Mouse (Mus musculus) myocyte (in vitro differentiated cells): ENCODE data around the gene Ugt1a1. TPM values are rescaled to one million over a fixed set of nuclear protein-coding genes. Genes with fewer than 3 reads are reported as not detected.

Source experiments
- H3K27me3 ChIP-seq: one replicate; pipeline ENCODE4 v1.6.1; 2011; ENCODE audit not compliant: control insufficient read depth, insufficient read depth, insufficient read length
- H3K36me3 ChIP-seq: one replicate; pipeline ENCODE4 v1.6.1; 2011; ENCODE audit not compliant: control insufficient read depth, insufficient read depth
- H3K4me2 ChIP-seq: one replicate; pipeline ENCODE4 v1.6.1; 2011; ENCODE audit warnings: low read depth, control low read depth
- H3K4me3 ChIP-seq: one replicate; pipeline ENCODE4 v1.5.1; 2011; ENCODE audit warnings: mild to moderate bottlenecking, control low read depth, moderate library complexity
- H3K79me2 ChIP-seq: one replicate; pipeline ENCODE4 v1.6.1; 2011; ENCODE audit not compliant: control insufficient read depth, insufficient read depth
- H3ac ChIP-seq: one replicate; pipeline ENCODE4 v1.6.1; 2011; ENCODE audit not compliant: control insufficient read depth, insufficient read length
- CEBPB ChIP-seq: IDR thresholded peaks from 2 replicates; pipeline ENCODE4 v1.6.1; 2011; ENCODE audit warnings: mild to moderate bottlenecking, moderate library complexity; ENCODE audit not compliant: poor library complexity, insufficient read depth, severe bottlenecking
- E2F4 ChIP-seq: IDR thresholded peaks from one replicate; pipeline ENCODE4 v1.6.1; 2011; ENCODE audit warnings: mild to moderate bottlenecking, control low read depth, moderate library complexity; ENCODE audit not compliant: insufficient read depth
- MAX ChIP-seq: IDR thresholded peaks from one replicate; pipeline ENCODE4 v1.6.1; 2011; ENCODE audit warnings: low read depth, mild to moderate bottlenecking, control low read depth
- MYOD1 ChIP-seq, 3 experiments: IDR thresholded peaks; one replicate each; pipeline ENCODE4 v1.6.1; 2011; ENCODE audit warnings: control low read depth in 2 of 3, low read depth in 2 of 3, mild to moderate bottlenecking in 2 of 3, moderate library complexity in 1 of 3; ENCODE audit not compliant: insufficient read length in 2 of 3, control insufficient read depth in 1 of 3
- MYOG ChIP-seq, 3 experiments: IDR thresholded peaks; one replicate each; pipeline ENCODE4 v1.6.1; 2011; ENCODE audit warnings: control low read depth in 2 of 3, low read depth in 2 of 3, mild to moderate bottlenecking in 2 of 3; ENCODE audit not compliant: insufficient read length in 2 of 3, control insufficient read depth in 1 of 3, insufficient read depth in 1 of 3
- POLR2A ChIP-seq: IDR thresholded peaks from one replicate; pipeline ENCODE4 v1.6.1; 2011; ENCODE audit warnings: low read depth, mild to moderate bottlenecking, control low read depth, moderate library complexity; ENCODE audit not compliant: insufficient read length
- POLR2AphosphoS2 ChIP-seq: IDR thresholded peaks from one replicate; pipeline ENCODE4 v1.6.1; 2011; ENCODE audit warnings: low read depth, control low read depth; ENCODE audit not compliant: insufficient read length
- REST ChIP-seq: IDR thresholded peaks from one replicate; pipeline ENCODE4 v1.6.1; 2011; ENCODE audit warnings: mild to moderate bottlenecking, control low read depth, moderate library complexity; ENCODE audit not compliant: insufficient read depth, insufficient read length
- SRF ChIP-seq: IDR thresholded peaks from one replicate; pipeline ENCODE4 v1.6.1; 2011; ENCODE audit warnings: low read depth; ENCODE audit not compliant: control insufficient read depth, insufficient read length
- TCF12 ChIP-seq: IDR thresholded peaks from one replicate; pipeline ENCODE4 v1.6.1; 2011; ENCODE audit warnings: mild to moderate bottlenecking, control low read depth; ENCODE audit not compliant: poor library complexity, insufficient read depth, severe bottlenecking
- TCF3 ChIP-seq: IDR thresholded peaks from one replicate; pipeline ENCODE4 v1.6.1; 2011; ENCODE audit warnings: low read depth, control low read depth; ENCODE audit not compliant: insufficient read length
- USF1 ChIP-seq: IDR thresholded peaks from one replicate; pipeline ENCODE4 v1.6.1; 2011; ENCODE audit warnings: low read depth, mild to moderate bottlenecking, control low read depth, moderate library complexity
- polyA plus RNA-seq: library from polyadenylated mRNA; unstranded; fragments of >200 nt; fragmentation: generic; extraction: Trizol; gene quantifications from one replicate; pipeline ENCODE4 v1.2.1, GENCODE M21; 2012; ENCODE audit warnings: missing spikeins

Ugt1a1 gene
- polyA plus RNA-seq, 1 experiment, result not detected

DNA sequence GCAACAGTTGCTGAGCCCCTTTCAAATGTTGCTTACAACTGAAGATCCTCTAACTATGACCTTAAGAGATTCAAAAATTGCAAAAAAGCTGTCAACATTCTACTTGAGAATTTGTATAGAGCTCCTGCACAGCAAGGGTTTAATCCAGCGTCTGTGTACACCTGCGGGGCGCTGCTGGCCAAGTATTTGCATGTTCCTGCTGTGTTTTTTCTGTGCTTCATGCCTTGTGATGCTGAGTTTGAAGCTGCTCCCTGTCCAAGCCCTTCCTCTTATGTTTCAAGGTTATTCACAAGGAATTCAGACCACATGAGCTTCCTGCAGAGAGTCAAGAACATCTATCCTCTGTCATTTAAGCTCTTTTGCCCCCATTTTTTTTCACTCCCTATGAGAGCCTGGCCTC is 19.6 kb upstream of the Ugt1a1 start:
- no peaks in the 10 kb centered on the region for H3K27me3 ChIP-seq
- no peaks in the 10 kb centered on the region for H3K36me3 ChIP-seq
- no peak overlapping the region for H3ac ChIP-seq
- no peak overlapping the region for H3K4me2 ChIP-seq
- no peak overlapping the region for H3K4me3 ChIP-seq
- no peaks in the 10 kb centered on the region for H3K79me2 ChIP-seq
- TF ChIP-seq REST, result no peak
- no peak for TF ChIP-seq TCF3
- no peak for TF ChIP-seq USF1
- TF ChIP-seq MYOG (IDR thresholded peaks at IDR 0.05; ENCODE audit: control insufficient read depth in 1 of 3, insufficient read depth in 1 of 3, insufficient read length in 2 of 3, low read depth in 2 of 3), result no peak
- no peak for TF ChIP-seq SRF
- TF ChIP-seq E2F4, result no peak
- TF ChIP-seq POLR2A, result no peak
- TF ChIP-seq POLR2AphosphoS2, result no peak
- no peak for TF ChIP-seq CEBPB
- no peak for TF ChIP-seq TCF12
- no peak for TF ChIP-seq MYOD1 (IDR thresholded peaks at IDR 0.05; ENCODE audit: control insufficient read depth in 1 of 3, insufficient read length in 2 of 3, low read depth in 2 of 3)
- no peak for TF ChIP-seq MAX

DNA sequence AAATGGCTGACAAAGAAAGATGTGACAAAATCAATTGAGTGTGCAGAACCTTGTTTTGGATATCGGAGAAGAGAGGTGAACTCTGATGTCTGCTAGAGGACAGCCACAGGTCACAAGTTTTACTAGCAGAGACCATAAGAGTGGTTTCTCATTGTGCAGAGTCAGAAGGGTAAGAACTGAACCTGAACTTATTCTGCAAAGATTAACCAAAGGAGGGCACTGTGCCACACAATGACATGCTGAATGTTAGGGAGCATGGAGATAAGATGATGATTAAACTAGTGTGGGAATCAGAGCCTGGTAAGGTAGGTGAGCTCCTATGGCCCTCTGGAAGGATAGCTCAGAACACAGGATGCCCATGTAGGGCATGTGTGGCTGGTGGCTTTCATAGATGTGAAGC is 16.1 kb upstream of the Ugt1a1 start:
- H3K4me3 ChIP-seq, result no peak overlapping the region
- H3K4me2 ChIP-seq, result no peak overlapping the region
- H3K27me3 ChIP-seq, result peaks cover 16% of the 10 kb centered on the region
- H3K36me3 ChIP-seq, result no peaks in the 10 kb centered on the region
- H3K79me2 ChIP-seq, result no peaks in the 10 kb centered on the region
- no peak overlapping the region for H3ac ChIP-seq
- TF ChIP-seq MYOD1 (IDR thresholded peaks at IDR 0.05; ENCODE audit: control insufficient read depth in 1 of 3, insufficient read length in 2 of 3, low read depth in 2 of 3) (no peak), USF1 (no peak), MAX (no peak), SRF (no peak), E2F4 (no peak), REST (no peak), TCF12 (no peak)

- Histone ChIP-seq H3K79me2 (no peaks in the 10 kb centered on the region), H3ac (no peak overlapping the region), H3K4me2 (no peak overlapping the region), H3K27me3 (peaks cover 18% of the 10 kb centered on the region), H3K4me3 (no peak overlapping the region), H3K36me3 (no peaks in the 10 kb centered on the region)
- TF ChIP-seq POLR2A, result no peak
- no peak for TF ChIP-seq E2F4
- TF ChIP-seq TCF12, result no peak
- TF ChIP-seq USF1, result no peak
- no peak for TF ChIP-seq CEBPB
- TF ChIP-seq MAX, result no peak
- TF ChIP-seq MYOD1 (IDR thresholded peaks at IDR 0.05; ENCODE audit: control insufficient read depth in 1 of 3, insufficient read length in 2 of 3, low read depth in 2 of 3), result no peak
- TF ChIP-seq TCF3, result no peak
- no peak for TF ChIP-seq SRF
- TF ChIP-seq POLR2AphosphoS2, result no peak
- TF ChIP-seq REST, result no peak
- TF ChIP-seq MYOG (IDR thresholded peaks at IDR 0.05; ENCODE audit: control insufficient read depth in 1 of 3, insufficient read depth in 1 of 3, insufficient read length in 2 of 3, low read depth in 2 of 3), result no peak
These were observed 14.3 kb upstream of the Ugt1a1 start for GRCm38 (mm10) chr1:88197443-88197842.

GRCm38 (mm10) chr1:88199996-88200395 is 11.8 kb upstream of the Ugt1a1 start:
- Histone ChIP-seq H3K4me3 (no peak overlapping the region), H3K36me3 (no peaks in the 10 kb centered on the region), H3ac (no peak overlapping the region), H3K27me3 (peaks cover 18% of the 10 kb centered on the region), H3K4me2 (no peak overlapping the region), H3K79me2 (no peaks in the 10 kb centered on the region)
- TF ChIP-seq POLR2AphosphoS2 (no peak), REST (no peak), MYOD1 (IDR thresholded peaks at IDR 0.05; ENCODE audit: control insufficient read depth in 1 of 3, insufficient read length in 2 of 3, low read depth in 2 of 3) (no peak), TCF12 (no peak), USF1 (no peak), CEBPB (no peak), MAX (no peak), E2F4 (no peak), TCF3 (no peak), POLR2A (no peak), MYOG (IDR thresholded peaks at IDR 0.05; ENCODE audit: control insufficient read depth in 1 of 3, insufficient read depth in 1 of 3, insufficient read length in 2 of 3, low read depth in 2 of 3) (no peak), SRF (no peak)

- Histone ChIP-seq H3K4me2 (no peak within 1 kb of the TSS), H3ac (no peak within 1 kb of the TSS), H3K36me3 (no peaks in the 10 kb centered on the region), H3K79me2 (no peaks in the 10 kb centered on the region), H3K27me3 (peaks cover 22% of the 10 kb centered on the region), H3K4me3 (no peak within 1 kb of the TSS)
- no peak for TF ChIP-seq TCF3
- TF ChIP-seq MAX, result no peak
- no peak for TF ChIP-seq POLR2A
- TF ChIP-seq REST, result no peak
- TF ChIP-seq CEBPB, result no peak
- TF ChIP-seq USF1, result no peak
- TF ChIP-seq MYOG (IDR thresholded peaks at IDR 0.05; ENCODE audit: control insufficient read depth in 1 of 3, insufficient read depth in 1 of 3, insufficient read length in 2 of 3, low read depth in 2 of 3), result no peak
- TF ChIP-seq POLR2AphosphoS2, result no peak
- no peak for TF ChIP-seq MYOD1 (IDR thresholded peaks at IDR 0.05; ENCODE audit: control insufficient read depth in 1 of 3, insufficient read length in 2 of 3, low read depth in 2 of 3)
- no peak for TF ChIP-seq E2F4
- no peak for TF ChIP-seq TCF12
- no peak for TF ChIP-seq SRF
These were observed 11.3 kb upstream of the Ugt1a1 start, which contains the start of gene Ugt1a2 for GRCm38 (mm10) chr1:88200456-88200855. Ugt1a2 (plus strand) TSS chr1:88200601.
